Mouse (Mus musculus) T-cell, adult 2 months (primary cell): ENCODE results near the gene Polr3c.
"Not testable (repeated sequence)": the region's sequence is repeated elsewhere in the genome, so short reads cannot be mapped to it uniquely, and the experiment has no call there.

Experiments
- DNase-seq: peaks from one replicate; pipeline ENCODE4 v3.0.0; 2022; ENCODE audit warnings: low spot score

The Polr3c gene

GRCm38 (mm10) chr3:96708684-96709064 lies 18.8 kb downstream of the Polr3c start:
- DNase-seq: no peak

GRCm38 (mm10) chr3:96707903-96708683 lies 19.3 kb downstream of the Polr3c start, which contains the start of gene Nudt17:
Gene Nudt17, minus strand, starts transcription at chr3:96708562.
- peak; percentile 56 for DNase-seq

GRCm38 (mm10) chr3:96706984-96707383 lies 20.4 kb downstream of the Polr3c start:
- no peak for DNase-seq

GRCm38 (mm10) chr3:96706217-96706616 lies 21.2 kb downstream of the Polr3c start:
- DNase-seq: no peak

GRCm38 (mm10) chr3:96704778-96705177 lies 22.6 kb downstream of the Polr3c start:
- no peak for DNase-seq

GRCm38 (mm10) chr3:96701003-96701402 lies 26.4 kb downstream of the Polr3c start:
- no peak for DNase-seq

GRCm38 (mm10) chr3:96700376-96700775 lies 27.1 kb downstream of the Polr3c start:
- no peak for DNase-seq

- no peak for DNase-seq
Measured at GRCm38 (mm10) chr3:96698993-96699690, 28.3 kb downstream of the Polr3c start.

GRCm38 (mm10) chr3:96696766-96697732 lies 30.4 kb downstream of the Polr3c start:
- peak; percentile 66 for DNase-seq

- DNase-seq: peak; percentile 48
Measured at GRCm38 (mm10) chr3:96696198-96696765, 31.1 kb downstream of the Polr3c start, which contains the start of gene Pias3. Gene Pias3, plus strand, starts transcription at chr3:96696384.

GRCm38 (mm10) chr3:96693579-96693978 lies 33.8 kb downstream of the Polr3c start:
- DNase-seq: no peak

- DNase-seq: no peak
Measured at GRCm38 (mm10) chr3:96692506-96692905, 34.9 kb downstream of the Polr3c start.

GRCm38 (mm10) chr3:96690298-96690697 lies 37.1 kb downstream of the Polr3c start:
- no peak for DNase-seq

- DNase-seq: no peak
Measured at GRCm38 (mm10) chr3:96688854-96689253, 38.6 kb downstream of the Polr3c start.

GRCm38 (mm10) chr3:96686057-96686456 lies 41.4 kb downstream of the Polr3c start:
- DNase-seq: not testable (repeated sequence)

- DNase-seq: no peak
Measured at GRCm38 (mm10) chr3:96684822-96685156, 42.6 kb downstream of the Polr3c start.

GRCm38 (mm10) chr3:96684151-96684821 lies 43.1 kb downstream of the Polr3c start:
- no peak for DNase-seq

- DNase-seq: no peak
Measured at GRCm38 (mm10) chr3:96683496-96683895, 43.9 kb downstream of the Polr3c start.

- DNase-seq: no peak
Measured at GRCm38 (mm10) chr3:96680269-96680956, 47.0 kb downstream of the Polr3c start.

GRCm38 (mm10) chr3:96679159-96679674 lies 48.2 kb downstream of the Polr3c start:
- DNase-seq: no peak
